Mouse (Mus musculus) G1E (cell line): Measurements from ENCODE around the gene Zfp408.

Source experiments
- GATA1 ChIP-seq: IDR thresholded peaks from 2 replicates; pipeline ENCODE4 v1.6.1; 2012; ENCODE audit warnings: borderline replicate concordance, low read length, inconsistent platforms, mixed read lengths
- POLR2AphosphoS5 ChIP-seq: IDR thresholded peaks from 2 replicates; pipeline ENCODE4 v1.6.1; 2012; ENCODE audit warnings: low read depth, low read length, inconsistent platforms; ENCODE audit not compliant: insufficient replicate concordance

- TF ChIP-seq GATA1 (no peak), POLR2AphosphoS5 (no peak)
Measured at GRCm38 (mm10) chr2:91645354-91645753, 4.2 kb downstream of the Zfp408 start.
